Mouse (Mus musculus) forebrain, embryonic 16.5 days (tissue): ENCODE data around the gene Coro2a. TPM values are rescaled to one million over a fixed set of nuclear protein-coding genes. Genes with fewer than 3 reads are reported as not detected.
A peak's percentile ranks its signal among the peaks of the same experiment; 100 is the strongest.

ENCODE experiments used
- ATAC-seq: fragments of 200-750 bp; cut with Nextera tagmentation; 2 replicates; pipeline ENCODE4 v1.8.0; 2017; ENCODE audit warnings: mild to moderate bottlenecking, moderate library complexity
- H3K27ac ChIP-seq: fragments of 300-500 bp; sonication (generic); 2 replicates; pipeline ENCODE4 v1.5.1; 2014; ENCODE audit warnings: low read length, control low read depth
- H3K27me3 ChIP-seq: fragments of 300-500 bp; sonication (generic); replicated peaks from 2 replicates; pipeline ENCODE4 v1.6.1; 2014; ENCODE audit warnings: low read length; ENCODE audit not compliant: control insufficient read depth, insufficient read depth
- H3K36me3 ChIP-seq: fragments of 300-500 bp; sonication (generic); 2 replicates; pipeline ENCODE4 v1.6.1; 2014; ENCODE audit not compliant: control insufficient read depth, insufficient read depth
- H3K4me1 ChIP-seq: fragments of 300-500 bp; sonication (generic); replicated peaks from 2 replicates; pipeline ENCODE4 v1.6.1; 2014; ENCODE audit warnings: low read length; ENCODE audit not compliant: control insufficient read depth, insufficient read depth
- H3K4me2 ChIP-seq: fragments of 300-500 bp; sonication (generic); 2 replicates; pipeline ENCODE4 v1.6.1; 2014; ENCODE audit warnings: mild to moderate bottlenecking, low read length, control low read depth
- H3K4me3 ChIP-seq: fragments of 300-500 bp; sonication (generic); replicated peaks from 2 replicates; pipeline ENCODE4 v1.5.1; 2014; ENCODE audit warnings: mild to moderate bottlenecking, low read length, control low read depth
- H3K9ac ChIP-seq: fragments of 300-500 bp; sonication (generic); replicated peaks from 2 replicates; pipeline ENCODE4 v1.6.1; 2014; ENCODE audit warnings: low read depth, low read length, control low read depth
- H3K9me3 ChIP-seq: fragments of 300-500 bp; sonication (generic); 2 replicates; pipeline ENCODE4 v1.6.1; 2016; ENCODE audit warnings: low read length; ENCODE audit not compliant: control insufficient read depth
- WGBS: fragments of 180-500 bp; shearing (Covaris S2); extraction: QIAGEN DNeasy Blood & Tissue Kit; methylation state at CpG from one replicate; pipeline ENCODE4 v1.1.7; 2014; 5-methylcytosine and 5-hydroxymethylcytosine counted together
- polyA plus RNA-seq: library from polyadenylated mRNA; unstranded; fragments of >200 nt; fragmentation: Nextera tagmentation; extraction: Ambion mirVana; gene quantifications from 2 replicates; pipeline ENCODE4 v1.2.1, GENCODE M21; 2015

Coro2a gene
- polyA plus RNA-seq, 1 experiment from 2014 or later, result 7.6 TPM

GRCm38 (mm10) chr4:46489028-46489925, 112.7 kb downstream of the Coro2a start, which contains the start of gene Nans:
Gene Nans, plus strand, starts transcription at chr4:46489248.
- H3K27ac ChIP-seq, result peak within 1 kb of the TSS; percentile 73
- peak within 1 kb of the TSS; percentile 80 for H3K4me2 ChIP-seq
- H3K4me3 ChIP-seq, result peak within 1 kb of the TSS; percentile 81
- WGBS, result under 1% methylated on average over 58 of the region's 58 CpGs
- peaks cover 6% of the 10 kb centered on the region for H3K4me1 ChIP-seq
- H3K27me3 ChIP-seq, result no peaks in the 10 kb centered on the region
- H3K9me3 ChIP-seq, result no peaks in the 10 kb centered on the region
- H3K36me3 ChIP-seq, result peaks cover 11% of the 10 kb centered on the region
- ATAC-seq, result peak; percentile 100
- peak within 1 kb of the TSS; percentile 84 for H3K9ac ChIP-seq

- Histone ChIP-seq H3K4me3 (no peak overlapping the region), H3K4me2 (no peak overlapping the region), H3K27me3 (no peaks in the 10 kb centered on the region), H3K27ac (no peak overlapping the region), H3K9ac (no peak overlapping the region), H3K4me1 (peaks cover 6% of the 10 kb centered on the region), H3K9me3 (no peaks in the 10 kb centered on the region), H3K36me3 (no peaks in the 10 kb centered on the region)
- ATAC-seq, result no peak
- WGBS, result 89% methylated on average over 5 of the region's 5 CpGs
These were observed 114.7 kb downstream of the Coro2a start for GRCm38 (mm10) chr4:46487348-46487747.

Other genes with a start within 250 kb of the Coro2a start
- gene Trmo, start 212.8 kb downstream of the Coro2a start, polyA plus RNA-seq, result 12.7 and 13.4 TPM in 2 replicates
- gene Hemgn, start 188.7 kb downstream of the Coro2a start, polyA plus RNA-seq, result 0.09 and 0.10 TPM in 2 replicates
- gene Anp32b, start 151.3 kb downstream of the Coro2a start, polyA plus RNA-seq, result 105 and 114 TPM in 2 replicates
- gene Nans, start 113.0 kb downstream of the Coro2a start, polyA plus RNA-seq, result 81.1 and 85.5 TPM in 2 replicates
- 0.85 and 1.4 TPM in 2 replicates for gene Trim14, start 66.1 kb downstream of the Coro2a start, polyA plus RNA-seq
- 0.68 and 0.79 TPM in 2 replicates for gene Tbc1d2, start 48.0 kb upstream of the Coro2a start, polyA plus RNA-seq